In genomic region chr10:13993411-13993810, GRCm38 (mm10) we compare ENCODE assay signal across 23 mouse cellular contexts. TPM values are rescaled to one million over a fixed set of nuclear protein-coding genes. Genes with fewer than 3 reads are reported as not detected.
A peak's percentile ranks its signal among the peaks of the same experiment; 100 is the strongest.
DNase-seq lines count a peak whose midpoint lies in the region; ATAC-seq lines count a peak whose summit lies in the region.
"Had no signal": no experiment of that assay in that cellular context is flagged by ENCODE, and none has a peak within 500 bp of the region (broad histone marks: within the 10 kb centered on the region; RNA-seq: fewer than 3 reads in every experiment).

No protein-coding gene starts in this region.

- DNase-seq in heart, postnatal 14 days = no peak
- DNase-seq in splenic B cell, adult 2 months (ENCODE audit: low read depth, low spot score) = peak; percentile 73
- DNase-seq in thymus, postnatal 4 days = peak; percentile 68
- DNase-seq in lung, adult 18-20 months = no peak
- DNase-seq in cerebellum, adult 11-12 months = no peak
- no peak for DNase-seq in embryo, embryonic 10.5 days (ENCODE audit: low spot score)
- DNase-seq: adrenal gland, adult 2 months; cerebellum, adult 11 months; gastrocnemius, adult 2 months; kidney, adult 11 months; kidney, postnatal 10 days; right cerebral cortex, adult 18-20 months had no signal

- ATAC-seq in heart, embryonic 16.5 days (replicated peaks; ENCODE audit: extremely low read depth, insufficient read depth, low FRiP score) = peak; percentile 63
- ATAC-seq in granulocyte monocyte progenitor cell, adult 5-6 weeks (replicated peaks; ENCODE audit: poor library complexity, severe bottlenecking) = peak; percentile 53
- ATAC-seq: forebrain, embryonic 16.5 days; lung, postnatal 0 days; midbrain, embryonic 16.5 days had no signal

- no peaks in the 10 kb centered on the region for H3K9me3 ChIP-seq in heart, embryonic 16.5 days (replicated peaks; ENCODE audit: control insufficient read depth, low read length)
- H3K9me3 ChIP-seq: embryonic facial prominence, embryonic 13.5 days; G1E; hindbrain, embryonic 15.5 days; limb, embryonic 12.5 days; megakaryocyte, embryonic 14.5 days had no signal

- intact Hi-C loops in heart, postnatal 14 days (cut with DNase I) = no loop called here

- no peak overlapping the region for H3K9ac ChIP-seq in heart, embryonic 16.5 days (ENCODE audit: low read length)
- H3K9ac ChIP-seq: embryonic facial prominence, embryonic 13.5 days; hindbrain, embryonic 15.5 days; limb, embryonic 12.5 days; liver, embryonic 14.5 days had no signal

- no peaks in the 10 kb centered on the region for H3K36me3 ChIP-seq in heart, embryonic 16.5 days (ENCODE audit: control insufficient read depth, insufficient read depth)
- no peaks in the 10 kb centered on the region for H3K36me3 ChIP-seq in splenic B cell, adult 2 months (ENCODE audit: control insufficient read depth, insufficient read depth, low read length, poor library complexity, severe bottlenecking)
- H3K36me3 ChIP-seq: embryonic facial prominence, embryonic 13.5 days; G1E; hindbrain, embryonic 15.5 days; limb, embryonic 12.5 days had no signal

- 75% methylated on average over 6 of the region's 6 CpGs for WGBS in heart, embryonic 16.5 days

- H3K4me1 ChIP-seq in heart, embryonic 16.5 days (ENCODE audit: control insufficient read depth, insufficient read depth, low read length) = no peaks in the 10 kb centered on the region; the same call in 1 of the 2 replicates
- H3K4me1 ChIP-seq: embryonic facial prominence, embryonic 13.5 days; hindbrain, embryonic 15.5 days; limb, embryonic 12.5 days had no signal

- no peaks in the 10 kb centered on the region for H3K27me3 ChIP-seq in heart, embryonic 16.5 days (ENCODE audit: control insufficient read depth, insufficient read depth, low read length)
- H3K27me3 ChIP-seq in splenic B cell, adult 2 months (ENCODE audit: control insufficient read depth, insufficient read depth, low read length, poor library complexity, severe bottlenecking) = no peaks in the 10 kb centered on the region
- H3K27me3 ChIP-seq: embryonic facial prominence, embryonic 13.5 days; hindbrain, embryonic 15.5 days; megakaryocyte, embryonic 14.5 days had no signal

- H3K4me3 ChIP-seq in heart, embryonic 16.5 days (ENCODE audit: low read length) = no peak overlapping the region
- H3K4me3 ChIP-seq: embryonic facial prominence, embryonic 13.5 days; gastrocnemius, adult 2 months; hindbrain, embryonic 15.5 days; limb, embryonic 12.5 days; megakaryocyte, embryonic 14.5 days had no signal

- H3K4me2 ChIP-seq in heart, embryonic 16.5 days (ENCODE audit: low read depth, low read length) = no peak overlapping the region
- H3K4me2 ChIP-seq: embryonic facial prominence, embryonic 13.5 days; hindbrain, embryonic 15.5 days; limb, embryonic 12.5 days had no signal

- H3K27ac ChIP-seq in heart, embryonic 16.5 days (ENCODE audit: low read length) = no peak overlapping the region
- H3K27ac ChIP-seq: embryonic facial prominence, embryonic 13.5 days; gastrocnemius, adult 2 months; hindbrain, embryonic 15.5 days; limb, embryonic 12.5 days; liver, embryonic 14.5 days had no signal

RNA-seq across cellular contexts. Expression of gene Hivep2, which starts 27.5 kb away (rescaled TPM):
- 5.1 and 5.7 TPM in 2 replicates for polyA plus RNA-seq in heart, embryonic 16.5 days (2015; fragmentation: Nextera tagmentation; extraction: Ambion mirVana)
- 10 to 100 TPM; 28.1 to 28.8 TPM for total RNA-seq in heart, postnatal 14 days (2021)
- total RNA-seq in granulocyte monocyte progenitor cell, adult 5-6 weeks (2014; fragmentation: Nextera tagmentation) = 1.4 and 5.4 TPM in 2 replicates
- 0.62 and 0.69 TPM in 2 replicates for total RNA-seq in granulocyte monocyte progenitor cell, adult 5-6 weeks (2017)
- polyA plus RNA-seq: G1E had no signal

Comparison
In these comparisons a context has a peak if more than half of its experiments do, and no peak if none do; other contexts are left out.
1. DNase-seq: peak in splenic B cell, adult 2 months (single experiment) and thymus, postnatal 4 days (single experiment); none in heart, postnatal 14 days (0 of 2), lung, adult 18-20 months (0 of 2), cerebellum, adult 11-12 months (single experiment) and embryo, embryonic 10.5 days (single experiment).
2. RNA of gene Hivep2, which starts 27.5 kb away (total RNA-seq): 28.1 to 28.8 TPM in heart, postnatal 14 days; 0.62 to 5.4 TPM in granulocyte monocyte progenitor cell, adult 5-6 weeks; every median in the first group is over 4 times any median in the second.